Mouse (Mus musculus): ENCODE measurements at regions not wholly inside any gene's neighbourhood (a gene's known extent, or its start where the extent isn't known, plus 50 kb on each side); places are given as distances from the start of the nearest gene placed in this dataset.

- Histone ChIP-seq H3K9me3 (ENCODE audit: control insufficient read depth) (no peaks in the 10 kb centered on the region), H3K4me2 (replicated peaks; ENCODE audit: low read depth) (no peak overlapping the region), H3K27me3 (replicated peaks; ENCODE audit: control insufficient read depth, insufficient read depth, low read length) (no peaks in the 10 kb centered on the region), H3K36me3 (ENCODE audit: control insufficient read depth, insufficient read depth) (no peaks in the 10 kb centered on the region), H3K9ac (ENCODE audit: low read depth, low read length) (no peak overlapping the region), H3K27ac (ENCODE audit: low read depth, low read length) (no peak overlapping the region), H3K4me1 (replicated peaks; ENCODE audit: control insufficient read depth, insufficient read depth, low read length) (no peaks in the 10 kb centered on the region), H3K4me3 (ENCODE audit: low read depth, low read length) (no peak overlapping the region)
- ATAC-seq: no peak
- TF ChIP-seq CTCF (IDR thresholded peaks at IDR 0.05; ENCODE audit: low read depth): no peak
- WGBS: 63% methylated on average over 5 of the region's 5 CpGs
These were observed 208.0 kb downstream of the Papss1 start for GRCm38 (mm10) chr3:131772593-131772992.

- no peaks in the 10 kb centered on the region for H3K36me3 ChIP-seq (ENCODE audit: control insufficient read depth, insufficient read depth)
- no peak overlapping the region for H3K4me3 ChIP-seq (ENCODE audit: low read depth, low read length)
- 69% methylated on average over 4 of the region's 4 CpGs for WGBS
- no peaks in the 10 kb centered on the region for H3K4me1 ChIP-seq (replicated peaks; ENCODE audit: control insufficient read depth, insufficient read depth, low read length)
- no peak overlapping the region for H3K27ac ChIP-seq (ENCODE audit: low read depth, low read length)
- no peak overlapping the region for H3K9ac ChIP-seq (ENCODE audit: low read depth, low read length)
- no peak for ATAC-seq
- no peak for TF ChIP-seq CTCF (IDR thresholded peaks at IDR 0.05; ENCODE audit: low read depth)
- H3K4me2 ChIP-seq (replicated peaks; ENCODE audit: low read depth): no peak overlapping the region
- no peaks in the 10 kb centered on the region for H3K9me3 ChIP-seq (ENCODE audit: control insufficient read depth)
- H3K27me3 ChIP-seq (replicated peaks; ENCODE audit: control insufficient read depth, insufficient read depth, low read length): no peaks in the 10 kb centered on the region
These were observed 210.9 kb downstream of the Papss1 start for GRCm38 (mm10) chr3:131775431-131775830.

GRCm38 (mm10) chr3:131776650-131777049, 212.1 kb downstream of the Papss1 start:
- WGBS: 82% methylated on average over 2 of the region's 2 CpGs

GRCm38 (mm10) chr3:131779803-131780202, 215.2 kb downstream of the Papss1 start:
- Histone ChIP-seq H3K9me3 (ENCODE audit: control insufficient read depth) (no peaks in the 10 kb centered on the region), H3K9ac (ENCODE audit: low read depth, low read length) (no peak overlapping the region), H3K4me3 (ENCODE audit: low read depth, low read length) (no peak overlapping the region), H3K4me1 (replicated peaks; ENCODE audit: control insufficient read depth, insufficient read depth, low read length) (no peaks in the 10 kb centered on the region), H3K27me3 (replicated peaks; ENCODE audit: control insufficient read depth, insufficient read depth, low read length) (no peaks in the 10 kb centered on the region), H3K36me3 (ENCODE audit: control insufficient read depth, insufficient read depth) (no peaks in the 10 kb centered on the region), H3K4me2 (replicated peaks; ENCODE audit: low read depth) (no peak overlapping the region), H3K27ac (ENCODE audit: low read depth, low read length) (no peak overlapping the region)
- 68% methylated on average over 7 of the region's 7 CpGs for WGBS
- no peak for TF ChIP-seq CTCF (IDR thresholded peaks at IDR 0.05; ENCODE audit: low read depth)
- ATAC-seq: no peak

More at GRCm38 (mm10) chr3:131776650-131777049, 212.1 kb downstream of the Papss1 start:
- H3K4me2 ChIP-seq (replicated peaks; ENCODE audit: low read depth): no peak overlapping the region
- H3K9me3 ChIP-seq (ENCODE audit: control insufficient read depth): no peaks in the 10 kb centered on the region
- no peaks in the 10 kb centered on the region for H3K36me3 ChIP-seq (ENCODE audit: control insufficient read depth, insufficient read depth)
- H3K27me3 ChIP-seq (replicated peaks; ENCODE audit: control insufficient read depth, insufficient read depth, low read length): no peaks in the 10 kb centered on the region
- H3K4me3 ChIP-seq (ENCODE audit: low read depth, low read length): no peak overlapping the region
- ATAC-seq: no peak
- no peaks in the 10 kb centered on the region for H3K4me1 ChIP-seq (replicated peaks; ENCODE audit: control insufficient read depth, insufficient read depth, low read length)
- H3K27ac ChIP-seq (ENCODE audit: low read depth, low read length): no peak overlapping the region
- H3K9ac ChIP-seq (ENCODE audit: low read depth, low read length): no peak overlapping the region
- TF ChIP-seq CTCF (IDR thresholded peaks at IDR 0.05; ENCODE audit: low read depth): no peak

- TF ChIP-seq CTCF (IDR thresholded peaks at IDR 0.05; ENCODE audit: low read depth): no peak
- ATAC-seq: no peak
- no peak overlapping the region for H3K4me2 ChIP-seq (replicated peaks; ENCODE audit: low read depth)
- no peak overlapping the region for H3K27ac ChIP-seq (ENCODE audit: low read depth, low read length)
- 79% methylated on average over 3 of the region's 3 CpGs for WGBS
- no peaks in the 10 kb centered on the region for H3K4me1 ChIP-seq (replicated peaks; ENCODE audit: control insufficient read depth, insufficient read depth, low read length)
- H3K9me3 ChIP-seq (ENCODE audit: control insufficient read depth): no peaks in the 10 kb centered on the region
- H3K27me3 ChIP-seq (replicated peaks; ENCODE audit: control insufficient read depth, insufficient read depth, low read length): no peaks in the 10 kb centered on the region
- H3K36me3 ChIP-seq (ENCODE audit: control insufficient read depth, insufficient read depth): no peaks in the 10 kb centered on the region
- H3K9ac ChIP-seq (ENCODE audit: low read depth, low read length): no peak overlapping the region
- H3K4me3 ChIP-seq (ENCODE audit: low read depth, low read length): no peak overlapping the region
These were observed 221.0 kb downstream of the Papss1 start for GRCm38 (mm10) chr3:131785524-131785923.

GRCm38 (mm10) chr3:131788321-131788720, 223.8 kb downstream of the Papss1 start:
- H3K4me2 ChIP-seq (replicated peaks; ENCODE audit: low read depth): no peak overlapping the region
- no peak overlapping the region for H3K9ac ChIP-seq (ENCODE audit: low read depth, low read length)
- H3K4me1 ChIP-seq (replicated peaks; ENCODE audit: control insufficient read depth, insufficient read depth, low read length): no peaks in the 10 kb centered on the region
- H3K9me3 ChIP-seq (ENCODE audit: control insufficient read depth): 0 out of 2 replicates have a peak, but pooled peaks cover 2% of the 10 kb centered on the region
- no peaks in the 10 kb centered on the region for H3K27me3 ChIP-seq (replicated peaks; ENCODE audit: control insufficient read depth, insufficient read depth, low read length)
- ATAC-seq: no peak
- 93% methylated on average over 1 of the region's 2 CpGs for WGBS
- TF ChIP-seq CTCF (IDR thresholded peaks at IDR 0.05; ENCODE audit: low read depth): no peak
- no peaks in the 10 kb centered on the region for H3K36me3 ChIP-seq (ENCODE audit: control insufficient read depth, insufficient read depth)
- no peak overlapping the region for H3K27ac ChIP-seq (ENCODE audit: low read depth, low read length)
- H3K4me3 ChIP-seq (ENCODE audit: low read depth, low read length): no peak overlapping the region

- ATAC-seq: no peak
These were observed 224.6 kb downstream of the Papss1 start for GRCm38 (mm10) chr3:131789177-131789576.

More at GRCm38 (mm10) chr3:131789177-131789576, 224.6 kb downstream of the Papss1 start:
- 0 out of 2 replicates have a peak, but pooled peaks cover 2% of the 10 kb centered on the region for H3K9me3 ChIP-seq (ENCODE audit: control insufficient read depth)
- H3K4me2 ChIP-seq (replicated peaks; ENCODE audit: low read depth): no peak overlapping the region
- no peak overlapping the region for H3K27ac ChIP-seq (ENCODE audit: low read depth, low read length)
- TF ChIP-seq CTCF (IDR thresholded peaks at IDR 0.05; ENCODE audit: low read depth): no peak
- H3K9ac ChIP-seq (ENCODE audit: low read depth, low read length): no peak overlapping the region
- H3K36me3 ChIP-seq (ENCODE audit: control insufficient read depth, insufficient read depth): no peaks in the 10 kb centered on the region
- no peaks in the 10 kb centered on the region for H3K27me3 ChIP-seq (replicated peaks; ENCODE audit: control insufficient read depth, insufficient read depth, low read length)
- no peaks in the 10 kb centered on the region for H3K4me1 ChIP-seq (replicated peaks; ENCODE audit: control insufficient read depth, insufficient read depth, low read length)
- H3K4me3 ChIP-seq (ENCODE audit: low read depth, low read length): no peak overlapping the region

All from intestine, postnatal 0 days (tissue).